Mouse (Mus musculus) urinary bladder, adult 18-20 months (tissue): ENCODE data around the gene Cwc22.

Experiments
- DNase-seq, 2 experiments: peaks; one replicate each; pipeline ENCODE4 v3.0.0; 2022; ENCODE audit warnings: low spot score in 2 of 2, mixed read lengths in 2 of 2

The Cwc22 gene

GRCm38 (mm10) chr2:77876331-77876730 is 69.8 kb downstream of the Cwc22 start:
- DNase-seq, result no peak

GRCm38 (mm10) chr2:77875516-77875915 is 70.7 kb downstream of the Cwc22 start:
- no peak for DNase-seq

GRCm38 (mm10) chr2:77874678-77875077 is 71.5 kb downstream of the Cwc22 start:
- DNase-seq, result no peak

GRCm38 (mm10) chr2:77873806-77874205 is 72.4 kb downstream of the Cwc22 start:
- no peak for DNase-seq

- DNase-seq, result no peak
These were observed 73.5 kb downstream of the Cwc22 start for GRCm38 (mm10) chr2:77872676-77873075.

- DNase-seq, result no peak
These were observed 75.0 kb downstream of the Cwc22 start for GRCm38 (mm10) chr2:77871146-77871545.

- DNase-seq, result no peak
These were observed 76.4 kb downstream of the Cwc22 start for GRCm38 (mm10) chr2:77869729-77870280.

GRCm38 (mm10) chr2:77863934-77864333 is 82.2 kb downstream of the Cwc22 start:
- DNase-seq, result no peak

GRCm38 (mm10) chr2:77863522-77863921 is 82.7 kb downstream of the Cwc22 start:
- no peak for DNase-seq

- no peak for DNase-seq
These were observed 104.7 kb downstream of the Cwc22 start for GRCm38 (mm10) chr2:77841464-77841863.

GRCm38 (mm10) chr2:77839587-77839986 is 106.6 kb downstream of the Cwc22 start:
- no peak for DNase-seq

GRCm38 (mm10) chr2:77838688-77839087 is 107.5 kb downstream of the Cwc22 start:
- DNase-seq, result no peak

- DNase-seq, result no peak
These were observed 110.4 kb downstream of the Cwc22 start for GRCm38 (mm10) chr2:77835781-77836180.
